Mouse (Mus musculus): ENCODE results near the gene 2610042L04Rik. TPM values are rescaled to one million over a fixed set of nuclear protein-coding genes. Genes with fewer than 3 reads are reported as not detected.
"Not testable (repeated sequence)": the region's sequence is repeated elsewhere in the genome, so short reads cannot be mapped to it uniquely, and the experiment has no call there.

2610042L04Rik gene
- total RNA-seq (2021), result 1 to 10 TPM; 7.9 to 8.0 TPM

GRCm38 (mm10) chr14:4334476-4335080, at the start of gene 2610042L04Rik:
2610042L04Rik (plus strand) TSS chr14:4334763.
- intact Hi-C loops (cut with DNase I), result not testable (repeated sequence)
- peak; percentile 2 for DNase-seq

GRCm38 (mm10) chr14:4316983-4317382, 17.6 kb upstream of the 2610042L04Rik start, which contains the start of gene Gm3149:
Gm3149 (plus strand) TSS chr14:4317283.
- intact Hi-C loops (cut with DNase I); DNase-seq: not testable (repeated sequence)

- DNase-seq, result peak; percentile 0
- intact Hi-C loops (cut with DNase I), result not testable (repeated sequence)
Observed at GRCm38 (mm10) chr14:4335506-4335905, 943 bp downstream of the 2610042L04Rik start.

- DNase-seq; intact Hi-C loops (cut with DNase I): not testable (repeated sequence)
Observed at GRCm38 (mm10) chr14:4368991-4369390, 34.4 kb downstream of the 2610042L04Rik start.

- intact Hi-C loops (cut with DNase I); DNase-seq: not testable (repeated sequence)
Observed at GRCm38 (mm10) chr14:4369691-4370090, 35.1 kb downstream of the 2610042L04Rik start.

GRCm38 (mm10) chr14:4377871-4378270, 43.3 kb downstream of the 2610042L04Rik start:
- DNase-seq; intact Hi-C loops (cut with DNase I): not testable (repeated sequence)

GRCm38 (mm10) chr14:4385606-4386005, 51.0 kb downstream of the 2610042L04Rik start:
- DNase-seq; intact Hi-C loops (cut with DNase I): not testable (repeated sequence)

- DNase-seq; intact Hi-C loops (cut with DNase I): not testable (repeated sequence)
Observed at GRCm38 (mm10) chr14:4392841-4393530, 58.4 kb downstream of the 2610042L04Rik start.

GRCm38 (mm10) chr14:4397226-4397625, 62.7 kb downstream of the 2610042L04Rik start, which contains the start of gene Gm3159:
Gm3159 (plus strand) TSS chr14:4397526.
- intact Hi-C loops (cut with DNase I); DNase-seq: not testable (repeated sequence)

GRCm38 (mm10) chr14:4398624-4399023, 64.1 kb downstream of the 2610042L04Rik start:
- intact Hi-C loops (cut with DNase I); DNase-seq: not testable (repeated sequence)

- DNase-seq; intact Hi-C loops (cut with DNase I): not testable (repeated sequence)
Observed at GRCm38 (mm10) chr14:4400115-4400789, 65.7 kb downstream of the 2610042L04Rik start.

- intact Hi-C loops (cut with DNase I); DNase-seq: not testable (repeated sequence)
Observed at GRCm38 (mm10) chr14:4401245-4401644, 66.7 kb downstream of the 2610042L04Rik start.

GRCm38 (mm10) chr14:4403840-4404239, 69.3 kb downstream of the 2610042L04Rik start:
- DNase-seq; intact Hi-C loops (cut with DNase I): not testable (repeated sequence)

Other genes starting within 250 kb of the 2610042L04Rik start
- gene Gm8108, start 224.2 kb upstream of the 2610042L04Rik start, total RNA-seq (2021), result 10 to 100 TPM; 20.5 to 23.2 TPM
- not detected for gene Gm3127, start 169.7 kb upstream of the 2610042L04Rik start, total RNA-seq (2021)
- gene Gm2974, start 152.2 kb upstream of the 2610042L04Rik start, total RNA-seq (2021), result 10 to 100 TPM in 1 of 2 experiments, 1 to 10 TPM in 1; 6.0 to 10.7 TPM
- gene Gm3138, start 85.1 kb upstream of the 2610042L04Rik start, total RNA-seq (2021), result not detected
- not detected for gene Gm3149, start 17.5 kb upstream of the 2610042L04Rik start, total RNA-seq (2021)
- gene Gm3159, start 62.8 kb downstream of the 2610042L04Rik start, total RNA-seq (2021), result not detected
- 1 to 10 TPM; 5.4 to 7.8 TPM for gene Gm3164, start 80.7 kb downstream of the 2610042L04Rik start, total RNA-seq (2021)
- 1 to 10 TPM; 3.2 to 3.7 TPM for gene Gm3173, start 96.2 kb downstream of the 2610042L04Rik start, total RNA-seq (2021)
- not detected for gene Gm3182, start 147.0 kb downstream of the 2610042L04Rik start, total RNA-seq (2021)
- gene Gm3047, start 220.6 kb downstream of the 2610042L04Rik start, total RNA-seq (2021), result not detected